Mouse (Mus musculus) granulocyte monocyte progenitor cell, adult 5-6 weeks (primary cell): ENCODE results near the gene Twnk. TPM values are rescaled to one million over a fixed set of nuclear protein-coding genes. Genes with fewer than 3 reads are reported as not detected.

Experiments used
- ATAC-seq: replicated peaks from 2 replicates; pipeline ENCODE4 v1.8.0; 2016; ENCODE audit warnings: mild to moderate bottlenecking, moderate TSS enrichment, inconsistent platforms; ENCODE audit not compliant: poor library complexity, severe bottlenecking
- total RNA-seq, 2 experiments: library from RNA; stranded (forward) in 1 of 2; stranded (reverse) in 1 of 2; fragments of 200-712, 200-1000 nt in 1 of 2; fragments of >200 nt in 1 of 2; fragmentation: Nextera tagmentation in 1 of 2; gene quantifications; 2 replicates each; pipeline ENCODE4 v1.2.3; 2014 to 2017

Gene Twnk
- total RNA-seq, 2 experiments from 2014 or later: 23.0 to 30.2 TPM

- ATAC-seq: peak; percentile 80
Observed at GRCm38 (mm10) chr19:45047417-45047934, 42.0 kb downstream of the Twnk start, which contains the start of gene Sfxn3. Gene Sfxn3 (plus strand): TSS chr19:45047503.

- peak; percentile 71 for ATAC-seq
Observed at GRCm38 (mm10) chr19:45047935-45048643, 42.6 kb downstream of the Twnk start.

- no peak for ATAC-seq
Observed at GRCm38 (mm10) chr19:45048644-45049365, 43.3 kb downstream of the Twnk start.

- no peak for ATAC-seq
Observed at GRCm38 (mm10) chr19:45049523-45049922, 44.1 kb downstream of the Twnk start.

- no peak for ATAC-seq
Observed at GRCm38 (mm10) chr19:45053451-45053850, 48.0 kb downstream of the Twnk start.

DNA sequence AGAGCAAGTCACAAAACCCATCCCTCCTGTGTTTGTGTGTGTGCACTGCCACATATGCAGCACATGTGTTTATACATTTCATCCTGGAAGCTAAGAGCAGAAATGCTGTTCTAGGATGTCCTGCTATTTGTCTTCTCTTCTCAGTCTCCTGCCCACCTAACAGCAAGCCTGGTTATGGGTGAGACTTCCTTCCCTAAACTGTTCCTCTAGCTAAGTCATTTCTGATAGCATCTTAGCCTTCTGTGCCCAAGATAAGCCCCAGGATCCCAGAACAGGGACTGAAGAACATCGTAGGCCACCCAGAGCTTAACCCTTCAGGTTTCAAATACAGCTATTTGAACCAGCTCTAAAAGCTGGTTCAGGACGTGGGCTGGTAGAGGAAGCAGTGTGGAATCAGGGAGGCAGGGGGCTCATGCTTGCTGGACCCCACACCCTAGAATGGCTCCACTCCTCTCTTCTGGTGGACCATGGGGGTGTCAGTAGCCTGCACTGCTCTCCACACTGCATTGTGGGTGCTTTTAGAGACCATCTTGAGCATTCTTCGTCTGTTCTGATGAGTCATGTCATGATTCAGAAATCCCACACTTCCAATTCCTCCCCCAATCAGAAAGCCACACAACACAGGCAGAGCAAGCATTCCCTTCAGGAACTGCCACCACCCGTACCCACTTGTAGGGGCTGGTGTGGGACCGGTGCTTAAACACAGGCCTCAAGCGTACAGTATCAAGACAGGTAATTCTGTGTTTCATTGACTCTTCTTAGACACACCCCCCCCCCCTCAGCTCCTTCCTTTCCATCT is 49.6 kb downstream of the Twnk start:
- no peak for ATAC-seq

GRCm38 (mm10) chr19:45056364-45056763 is 50.9 kb downstream of the Twnk start:
- ATAC-seq: peak; percentile 27; the same call in 1 of the 2 replicates

DNA sequence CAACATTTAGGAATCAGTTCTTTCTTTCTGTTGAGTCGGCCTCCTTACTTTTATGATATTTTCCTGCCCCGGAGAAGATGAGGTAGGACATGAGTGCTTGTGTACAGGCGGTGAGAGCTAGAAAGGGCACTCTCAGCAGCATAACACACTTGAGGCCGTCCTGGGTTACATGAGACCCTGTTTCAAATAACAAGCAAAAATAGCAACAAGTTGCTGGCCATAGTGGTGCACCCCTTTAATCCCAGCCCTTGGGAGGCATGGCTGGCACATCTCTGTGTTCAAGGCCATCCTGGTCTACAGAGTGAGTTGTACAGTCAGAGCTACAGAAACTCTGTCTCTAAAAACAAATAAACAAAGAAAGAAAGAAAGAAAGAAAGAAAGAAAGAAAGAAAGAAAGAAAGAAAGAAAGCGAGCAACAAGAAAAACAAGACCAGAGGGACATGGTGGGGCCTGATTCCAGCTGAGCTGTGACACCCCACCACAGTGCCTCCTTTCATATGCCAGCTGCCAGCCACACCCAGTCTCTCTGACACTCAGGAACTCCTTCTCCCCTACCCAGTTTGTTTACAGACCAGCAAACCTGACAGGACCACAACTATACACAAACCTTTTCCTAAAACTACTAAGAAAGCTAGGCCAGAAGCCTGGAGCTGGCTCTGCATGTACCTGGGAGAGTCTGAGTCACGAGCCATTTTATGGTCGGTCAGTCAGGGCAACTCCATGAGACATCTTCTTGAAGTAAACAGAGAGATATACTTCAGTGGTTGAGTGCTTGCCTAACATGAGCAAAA is 51.6 kb downstream of the Twnk start:
- ATAC-seq: no peak

- no peak for ATAC-seq
Observed at GRCm38 (mm10) chr19:45057724-45058112, 52.3 kb downstream of the Twnk start.

- peak; percentile 88 for ATAC-seq
Observed at GRCm38 (mm10) chr19:45058113-45058839, 52.8 kb downstream of the Twnk start.

GRCm38 (mm10) chr19:45058841-45059240 is 53.4 kb downstream of the Twnk start:
- ATAC-seq: no peak

Other genes with a start within 250 kb of the Twnk start
- gene Pax2, start 249.6 kb upstream of the Twnk start, total RNA-seq (2014; fragmentation: Nextera tagmentation): not detected in 2 replicates
- not detected in 2 replicates for gene Pax2, start 249.6 kb upstream of the Twnk start, total RNA-seq (2017)
- 29.5 and 33.0 TPM in 2 replicates for gene Slf2, start 74.5 kb upstream of the Twnk start, total RNA-seq (2014; fragmentation: Nextera tagmentation)
- 38.5 and 39.6 TPM in 2 replicates for gene Slf2, start 74.5 kb upstream of the Twnk start, total RNA-seq (2017)
- gene Sema4g, start 16.6 kb upstream of the Twnk start, total RNA-seq (2014; fragmentation: Nextera tagmentation): 0.43 TPM in 1 of 2 replicates, not detected in the other
- not detected in 2 replicates for gene Sema4g, start 16.6 kb upstream of the Twnk start, total RNA-seq (2017)
- gene Mrpl43, start 779 bp downstream of the Twnk start, total RNA-seq (2014; fragmentation: Nextera tagmentation): 41.8 and 53.7 TPM in 2 replicates
- 35.5 and 37.9 TPM in 2 replicates for gene Mrpl43, start 779 bp downstream of the Twnk start, total RNA-seq (2017)
- 4.9 and 7.9 TPM in 2 replicates for gene Lzts2, start 8.8 kb downstream of the Twnk start, total RNA-seq (2014; fragmentation: Nextera tagmentation)
- gene Lzts2, start 8.8 kb downstream of the Twnk start, total RNA-seq (2017): 6.9 and 9.9 TPM in 2 replicates
- gene Pdzd7, start 40.1 kb downstream of the Twnk start, total RNA-seq (2014; fragmentation: Nextera tagmentation): 0.24 TPM in 1 of 2 replicates, not detected in the other
- gene Pdzd7, start 40.1 kb downstream of the Twnk start, total RNA-seq (2017): not detected in 2 replicates
- 10.5 and 21.1 TPM in 2 replicates for gene Sfxn3, start 41.8 kb downstream of the Twnk start, total RNA-seq (2014; fragmentation: Nextera tagmentation)
- 3.7 and 5.3 TPM in 2 replicates for gene Sfxn3, start 41.8 kb downstream of the Twnk start, total RNA-seq (2017)
- gene Kazald1, start 69.6 kb downstream of the Twnk start, total RNA-seq (2014; fragmentation: Nextera tagmentation): not detected in 2 replicates
- 0.69 TPM in 1 of 2 replicates, not detected in the other for gene Kazald1, start 69.6 kb downstream of the Twnk start, total RNA-seq (2017)
- gene Tlx1, start 145.0 kb downstream of the Twnk start, total RNA-seq (2014; fragmentation: Nextera tagmentation): not detected in 2 replicates
- gene Tlx1, start 145.0 kb downstream of the Twnk start, total RNA-seq (2017): not detected in 2 replicates
- gene Lbx1, start 230.1 kb downstream of the Twnk start, total RNA-seq (2014; fragmentation: Nextera tagmentation): not detected in 2 replicates
- not detected in 2 replicates for gene Lbx1, start 230.1 kb downstream of the Twnk start, total RNA-seq (2017)